Mouse (Mus musculus) cerebellum, adult 11 months (tissue): Measurements from ENCODE around the gene Elavl3.
"Not testable (repeated sequence)": the region's sequence is repeated elsewhere in the genome, so short reads cannot be mapped to it uniquely, and the experiment has no call there.

Experiments
- DNase-seq: peaks from one replicate; pipeline ENCODE4 v3.0.0; 2022

Gene Elavl3

DNA sequence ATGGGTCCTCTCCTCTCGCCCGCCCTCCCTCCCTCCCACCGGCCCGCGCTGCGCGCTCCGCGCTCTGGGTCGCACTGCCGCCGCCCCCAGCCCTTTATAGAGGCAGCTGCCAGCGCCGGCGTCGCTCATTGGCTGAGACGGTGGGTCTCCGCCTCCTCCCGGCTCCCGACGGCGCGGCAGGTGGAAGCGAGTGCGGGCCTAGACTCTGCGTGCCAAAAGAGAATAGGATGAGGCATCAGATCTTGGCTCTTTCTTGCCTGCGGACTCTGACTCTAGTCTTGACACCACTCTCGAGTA lies at the start of gene Elavl3:
TSS of gene Elavl3 (minus strand) at position 66 of the 297 bp plus-strand sequence.
- peak; percentile 89 for DNase-seq

DNA sequence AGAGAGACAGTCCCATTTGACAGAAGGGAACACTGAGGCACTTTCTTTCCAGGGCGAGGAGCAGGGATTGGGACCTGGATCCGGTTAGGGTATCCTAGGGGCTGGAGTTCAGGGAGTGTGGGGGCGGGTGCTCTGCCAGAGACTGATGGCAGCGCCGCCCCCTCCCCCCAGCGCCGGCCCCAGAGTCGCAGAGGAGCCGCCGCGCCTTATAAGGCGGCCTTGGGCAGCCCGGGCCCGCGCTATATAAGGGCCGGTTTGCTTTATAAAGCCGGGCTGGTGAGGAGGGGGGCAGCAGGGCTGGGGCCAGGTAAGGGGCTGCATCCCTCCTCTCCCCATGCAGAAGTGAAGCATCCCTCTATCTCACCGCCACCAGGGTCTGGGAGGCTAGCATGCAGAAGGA lies 48.1 kb upstream of the Elavl3 start:
- no peak for DNase-seq

DNA sequence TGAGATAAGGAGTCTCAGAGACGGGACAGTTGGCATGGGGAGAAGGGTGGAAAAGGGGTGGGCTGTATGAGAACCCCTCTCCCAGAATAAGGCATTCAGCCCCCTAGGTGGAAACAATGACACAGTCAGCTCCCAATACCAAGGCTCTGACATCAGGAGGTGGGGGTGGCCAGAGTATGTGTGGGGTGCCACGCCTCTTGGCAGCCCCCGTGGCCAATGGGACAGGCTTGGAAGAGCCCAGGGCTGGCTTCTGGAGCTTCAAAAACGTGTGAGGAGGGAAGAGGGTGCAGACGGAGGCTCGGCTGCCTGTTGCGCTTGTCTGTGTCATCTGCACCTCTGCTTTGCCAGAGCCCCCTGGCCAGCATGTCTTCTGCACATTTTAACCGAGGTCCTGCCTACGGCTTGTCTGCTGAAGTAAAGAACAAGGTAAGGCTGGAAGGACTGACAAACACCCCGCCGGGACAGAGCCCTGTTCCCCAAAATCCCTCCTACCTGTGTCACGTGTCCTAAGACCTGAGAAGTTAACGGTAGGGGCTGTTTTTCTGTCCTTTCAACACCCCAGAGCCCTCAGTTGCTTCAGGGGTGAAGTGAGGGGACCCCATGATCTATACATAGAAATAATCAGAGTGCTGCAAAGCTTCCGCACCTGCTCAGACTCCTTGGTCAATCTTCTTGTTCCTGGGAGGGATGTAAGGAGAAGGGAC lies 47.3 kb upstream of the Elavl3 start, which contains the start of gene Cnn1:
TSS of gene Cnn1 (plus strand) at position 224 of the 704 bp plus-strand sequence.
- no peak for DNase-seq

DNA sequence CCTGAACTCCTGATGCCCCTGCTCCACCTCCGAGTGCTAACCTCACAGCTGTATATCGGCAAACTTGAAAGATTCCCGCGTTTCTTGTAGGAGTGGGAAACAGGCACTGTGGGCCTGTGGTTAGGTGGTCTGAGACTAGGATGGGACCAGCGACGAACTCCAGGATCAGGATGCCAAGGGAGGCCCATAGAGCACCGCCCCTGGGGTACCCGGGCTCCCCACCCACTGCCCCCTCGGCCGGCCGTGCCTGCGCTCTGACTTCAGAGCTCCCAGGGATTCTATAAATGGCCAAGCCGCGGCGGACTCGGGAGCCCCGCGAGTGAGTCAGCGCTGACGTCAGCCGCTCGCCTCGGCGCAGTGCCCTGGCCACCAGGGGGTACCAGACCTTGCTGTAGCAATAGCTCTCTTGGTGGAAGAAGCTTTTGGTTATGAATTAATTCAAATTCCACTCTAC lies 44.1 kb upstream of the Elavl3 start:
- peak; percentile 77 for DNase-seq

DNA sequence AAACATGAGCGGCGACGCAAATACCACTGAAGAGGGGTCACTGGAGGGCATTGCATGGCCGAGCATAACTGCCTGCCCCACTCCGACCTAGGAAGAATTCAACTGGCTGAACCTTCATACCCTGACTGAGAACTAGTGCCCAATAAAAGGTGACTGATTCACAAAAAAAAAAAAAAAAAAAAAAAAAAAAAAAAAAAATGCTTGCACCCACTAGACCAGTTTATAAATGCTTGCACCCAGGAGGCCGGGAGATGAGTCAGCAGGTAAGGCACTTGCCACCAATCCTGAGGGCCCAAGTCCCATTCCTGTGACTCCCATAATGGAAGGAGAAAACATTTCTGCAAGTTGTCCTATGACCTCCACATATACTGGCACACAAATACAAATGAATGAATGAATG lies 40.9 kb upstream of the Elavl3 start:
- no peak for DNase-seq

DNA sequence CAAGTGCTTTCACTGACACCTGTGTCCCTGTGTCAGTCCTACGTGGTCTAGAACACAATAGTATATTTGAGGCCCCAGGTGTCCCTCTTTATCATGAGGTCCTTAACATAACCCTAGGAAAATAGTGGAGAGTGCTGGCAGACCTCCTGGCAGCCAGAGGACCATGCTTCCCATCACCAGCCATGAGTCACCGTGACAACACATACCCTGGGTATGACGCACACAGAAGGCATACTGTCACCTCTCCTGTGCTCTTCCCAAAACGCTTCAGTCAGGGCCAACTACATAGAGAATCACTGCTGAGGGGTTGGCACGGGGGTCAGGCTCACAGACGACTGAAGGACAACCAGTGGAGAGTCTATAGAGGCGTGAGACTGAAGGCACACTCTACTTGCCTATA lies 38.2 kb upstream of the Elavl3 start:
- no peak for DNase-seq

DNA sequence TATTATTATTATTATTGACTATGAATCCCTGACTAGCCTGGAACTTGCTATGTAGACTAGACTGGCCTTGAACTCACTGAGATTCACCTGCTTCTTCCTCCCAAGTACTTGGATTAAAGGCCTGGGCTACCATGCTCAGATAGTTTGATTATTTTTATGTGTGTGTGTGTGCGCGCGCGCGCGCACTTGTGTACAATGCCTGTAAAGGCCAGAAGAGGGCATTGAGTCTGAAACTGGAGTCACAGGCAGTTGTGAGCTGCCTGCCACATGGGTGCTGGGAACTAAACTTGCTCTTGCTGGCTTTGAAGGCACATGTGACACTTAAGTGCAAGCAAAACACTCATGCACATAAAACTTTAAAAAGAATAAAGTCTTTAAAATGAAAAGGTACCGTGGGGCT lies 37.5 kb upstream of the Elavl3 start:
- no peak for DNase-seq

DNA sequence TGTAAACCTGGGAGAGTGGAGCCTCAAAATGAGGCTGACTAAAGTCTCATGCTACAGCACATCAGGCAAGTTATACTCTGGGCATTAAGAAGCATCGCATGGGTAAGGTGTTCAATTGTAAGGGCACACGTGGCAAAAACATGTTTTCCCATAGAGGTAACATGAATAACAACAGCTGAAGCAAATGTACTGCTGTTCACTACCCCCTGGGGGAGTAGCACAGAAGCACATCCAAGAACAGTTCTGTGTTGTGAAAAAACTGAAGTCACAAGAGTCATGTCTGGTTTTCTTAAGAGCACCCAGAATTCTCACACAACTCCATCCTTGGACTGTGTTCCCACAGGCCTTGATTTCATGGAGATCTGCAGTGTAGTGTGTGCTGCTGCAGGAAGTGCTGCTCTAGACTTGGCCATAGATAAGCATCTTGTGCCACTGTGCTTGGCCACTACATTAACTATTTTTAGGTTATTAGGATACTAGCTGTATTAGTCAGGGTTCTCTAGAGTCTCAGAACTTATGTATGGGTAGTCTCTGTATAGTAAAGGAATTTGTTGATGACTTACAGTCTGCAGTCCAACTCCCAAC lies 35.3 kb upstream of the Elavl3 start:
- no peak for DNase-seq

DNA sequence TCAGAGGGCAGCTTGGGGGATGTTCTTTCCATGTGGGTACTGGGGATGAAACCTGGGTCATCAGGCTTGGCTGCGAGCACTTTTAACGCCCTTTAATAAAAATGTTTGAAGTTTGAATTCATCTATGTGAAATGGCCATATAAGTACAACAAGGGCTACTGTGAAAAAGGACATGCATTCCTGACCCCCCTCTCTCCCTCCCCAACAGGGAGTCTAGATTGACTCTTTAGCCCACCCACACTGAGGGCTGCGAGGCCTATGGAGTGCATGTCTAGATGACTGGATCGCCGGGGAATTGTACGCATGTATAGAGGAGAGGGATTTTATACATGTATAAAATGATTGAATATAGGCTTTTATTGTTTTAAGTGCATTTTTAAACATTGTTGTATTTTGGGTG lies 34.2 kb upstream of the Elavl3 start:
- no peak for DNase-seq

DNA sequence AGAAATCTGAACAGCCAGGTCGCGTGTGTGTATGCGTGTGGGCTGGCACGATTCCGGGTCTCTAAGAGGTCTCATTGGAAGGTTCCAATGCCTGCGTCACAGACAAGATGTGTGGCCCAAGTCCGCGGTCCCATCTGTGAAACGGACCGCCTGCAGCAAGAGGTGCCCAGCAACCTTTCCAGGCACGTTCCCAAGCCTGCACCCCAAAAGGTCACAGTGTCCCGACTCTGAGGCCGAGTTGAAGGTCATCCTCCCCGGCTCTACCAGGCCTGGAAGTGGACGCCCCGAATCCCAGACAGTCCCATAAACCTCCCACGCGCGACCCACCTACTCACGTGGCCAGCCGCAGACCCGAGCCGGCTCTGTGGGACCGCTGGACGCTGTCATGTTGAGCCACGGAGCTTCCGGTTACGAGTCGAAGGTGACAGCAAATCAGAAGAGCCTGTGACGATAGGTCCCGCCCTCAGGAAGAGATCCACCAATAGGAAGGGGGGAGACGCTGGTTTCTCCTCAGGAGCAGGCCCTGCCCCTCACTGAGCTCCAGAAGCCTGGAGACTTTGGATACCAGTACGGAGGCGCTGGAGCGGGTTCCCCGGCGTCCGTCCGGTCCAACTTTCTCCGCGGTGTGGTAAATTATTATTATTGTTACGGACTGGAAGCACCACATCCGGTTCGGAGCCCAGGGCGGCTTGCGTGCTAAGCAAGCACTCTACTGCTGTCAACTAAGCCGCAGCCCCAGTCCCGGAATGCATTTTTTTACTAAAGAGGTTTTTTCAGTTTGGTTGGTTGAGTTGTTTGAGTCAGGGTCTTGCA lies 33.4 kb upstream of the Elavl3 start, which contains the start of gene Ecsit:
TSS of gene Ecsit (minus strand) at position 417 of the 813 bp plus-strand sequence.
- peak; percentile 93 for DNase-seq

DNA sequence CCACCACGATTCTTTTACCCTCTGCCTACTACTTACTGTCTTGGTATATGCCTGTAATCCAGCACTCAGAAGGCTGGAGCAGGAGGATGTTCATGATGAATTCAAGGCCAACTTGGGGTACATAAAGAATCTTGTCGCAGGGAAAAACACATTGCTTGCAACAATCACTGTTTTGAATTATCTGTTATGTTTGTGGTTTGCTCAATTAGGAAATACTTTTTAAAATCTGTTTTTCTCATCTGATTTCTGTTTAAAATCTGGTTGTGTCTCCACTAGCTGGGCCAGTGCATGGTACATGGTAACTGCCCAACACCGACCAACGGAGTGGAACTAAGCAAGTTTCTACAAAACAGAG lies 32.8 kb upstream of the Elavl3 start:
- no peak for DNase-seq

DNA sequence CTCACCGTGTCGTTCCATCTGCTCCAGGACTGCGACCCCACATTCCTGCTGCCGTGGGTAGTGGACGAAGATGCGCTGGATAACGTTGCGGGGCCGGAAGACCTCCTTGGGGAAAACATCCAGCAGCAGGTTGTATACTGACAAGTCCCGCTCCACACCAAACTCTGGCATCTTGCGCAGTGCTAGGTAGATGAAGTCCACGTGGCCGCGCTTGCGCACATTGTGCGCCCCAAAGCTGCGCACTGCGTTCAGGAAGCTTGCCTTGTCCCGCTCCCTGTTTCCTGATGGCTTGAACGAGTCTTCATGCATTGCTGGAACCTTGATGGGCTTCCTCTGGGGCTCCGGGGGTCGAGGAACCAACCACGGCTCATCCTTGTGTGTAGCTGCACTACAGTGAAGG lies 24.4 kb upstream of the Elavl3 start:
- DNase-seq, result peak; percentile 14

DNA sequence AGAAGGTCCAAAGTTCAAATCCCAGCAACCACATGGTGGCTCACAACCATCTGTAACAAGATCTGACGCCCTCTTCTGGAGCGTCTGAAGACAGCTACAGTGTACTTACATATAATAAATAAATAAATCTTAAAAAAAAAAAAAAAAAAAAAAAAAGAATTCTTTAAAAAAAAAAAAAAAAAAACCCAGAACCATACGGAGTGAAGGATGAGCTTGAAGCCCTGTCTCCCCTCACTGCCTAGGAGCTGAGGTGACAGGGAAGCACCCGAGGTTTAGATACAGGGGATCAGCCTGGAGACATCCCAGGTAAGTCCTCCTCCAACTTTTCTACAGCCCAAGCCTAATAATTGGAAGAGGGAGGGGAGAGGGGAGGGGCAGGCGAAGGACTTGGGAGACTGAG lies 24.0 kb upstream of the Elavl3 start:
- DNase-seq, result not testable (repeated sequence)

DNA sequence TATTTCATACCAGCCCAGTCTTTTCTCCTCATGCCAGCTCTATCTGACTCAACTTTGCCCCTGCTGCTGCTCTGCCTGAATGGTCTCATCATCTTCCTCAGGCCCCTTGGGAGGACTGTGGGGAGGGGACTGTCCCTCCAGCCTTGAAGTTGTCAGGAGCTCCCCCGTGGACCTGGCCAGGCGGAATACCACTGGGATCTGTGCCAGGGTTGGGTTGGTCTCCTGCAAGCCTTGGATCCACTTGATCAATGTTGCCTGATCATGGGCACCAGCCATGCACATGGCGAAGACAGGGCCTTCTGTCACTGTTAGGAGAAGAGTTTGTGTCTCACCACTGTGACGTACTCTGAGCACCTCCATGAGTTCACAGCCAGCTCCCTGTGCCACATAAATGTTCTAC lies 20.5 kb upstream of the Elavl3 start:
- peak; percentile 59 for DNase-seq

DNA sequence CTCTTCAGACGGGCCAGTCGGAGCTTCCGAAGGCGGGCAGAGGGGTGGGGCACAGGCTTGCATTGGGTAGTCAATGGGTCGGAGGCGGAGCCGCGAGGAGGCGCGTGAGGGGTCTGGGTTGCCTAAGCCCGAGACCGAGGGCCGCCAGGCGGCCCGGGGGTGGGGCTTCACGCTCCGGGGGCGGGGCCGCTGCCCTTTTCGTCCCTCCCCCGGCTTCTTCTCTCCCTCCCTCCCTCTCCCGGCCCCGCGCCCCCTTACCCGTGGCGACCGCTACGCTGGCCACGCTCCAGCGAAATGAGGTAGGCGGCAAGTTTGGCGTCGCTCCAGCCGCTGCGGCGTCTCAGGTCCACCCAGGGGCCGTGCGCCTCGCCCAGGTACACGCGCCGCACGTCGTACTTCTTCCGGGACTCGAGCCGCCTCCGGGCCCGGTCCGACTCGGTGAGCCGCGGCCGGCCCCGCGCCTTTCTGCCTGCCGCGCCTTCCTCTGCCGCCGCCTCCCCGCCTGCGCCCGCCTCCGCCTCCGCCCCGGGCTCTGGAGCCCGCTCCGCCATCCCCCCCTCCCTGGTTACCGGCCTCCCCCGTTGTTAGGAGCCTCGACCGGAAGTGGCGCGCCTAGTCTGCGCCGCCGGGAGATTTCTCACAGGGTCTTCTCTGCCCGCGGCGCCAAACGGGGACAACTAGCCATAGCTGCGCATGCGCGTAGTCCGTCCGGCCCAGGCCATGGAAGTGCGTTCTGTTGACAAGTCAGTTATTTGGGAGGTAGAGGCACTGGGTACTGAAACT lies 19.2 kb upstream of the Elavl3 start, which contains the start of the genes Gm49318 and Zfp653:
TSS of gene Gm49318 (minus strand) at position 469 of the 783 bp plus-strand sequence.
TSS of gene Zfp653 (minus strand) at position 586 of the 783 bp plus-strand sequence.
- DNase-seq, result peak; percentile 97

DNA sequence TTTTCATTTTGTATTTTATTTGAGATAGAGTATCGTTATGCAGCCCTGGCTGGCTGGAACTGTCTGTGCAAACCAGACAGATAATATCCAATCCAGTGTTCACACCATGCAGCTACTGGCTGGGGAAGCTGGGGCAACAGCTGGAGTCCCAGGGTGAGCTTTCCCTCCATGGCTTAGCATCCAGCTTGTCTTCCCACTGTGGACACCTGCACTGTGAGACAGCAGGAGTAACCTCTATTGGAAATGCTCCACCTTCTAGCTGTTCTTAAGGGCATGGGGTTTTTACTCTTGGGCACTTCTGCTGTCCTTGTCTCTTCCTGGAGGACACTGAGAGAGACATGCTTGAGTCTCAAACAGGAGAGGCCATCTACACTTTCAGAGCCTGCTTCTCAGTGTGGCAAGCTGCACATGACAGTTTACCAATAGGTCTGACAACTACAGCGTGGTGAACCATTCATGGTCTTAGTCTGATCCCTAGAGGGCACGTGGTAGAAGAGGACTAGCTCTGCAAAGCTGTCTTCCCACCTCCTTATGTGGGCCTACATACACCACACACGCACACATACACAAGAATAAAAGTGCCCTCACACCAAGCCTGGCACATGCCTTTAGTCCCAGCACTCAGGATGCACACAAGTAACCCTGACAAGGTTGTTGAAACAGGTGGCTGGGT lies 18.2 kb upstream of the Elavl3 start:
- DNase-seq, result no peak

DNA sequence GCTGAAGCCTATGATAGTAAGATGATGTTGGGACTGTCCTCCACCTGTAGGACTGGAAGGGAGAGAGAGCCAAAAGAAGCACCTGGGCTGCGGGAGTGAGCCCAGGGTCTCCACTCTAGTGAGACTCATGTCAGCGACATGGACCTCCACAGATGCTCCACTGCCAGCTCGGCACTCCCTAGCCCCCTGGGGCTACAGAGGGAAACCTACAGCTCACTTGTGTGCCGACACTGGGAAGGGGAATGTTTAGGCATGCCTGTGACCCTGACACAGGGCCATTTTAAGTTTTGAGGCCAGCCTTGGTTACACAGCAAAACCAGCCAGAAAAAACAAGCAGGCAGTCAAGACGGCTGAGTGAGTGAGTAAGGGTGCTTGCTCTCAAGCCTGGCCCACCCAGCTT lies 15.4 kb upstream of the Elavl3 start:
- no peak for DNase-seq

DNA sequence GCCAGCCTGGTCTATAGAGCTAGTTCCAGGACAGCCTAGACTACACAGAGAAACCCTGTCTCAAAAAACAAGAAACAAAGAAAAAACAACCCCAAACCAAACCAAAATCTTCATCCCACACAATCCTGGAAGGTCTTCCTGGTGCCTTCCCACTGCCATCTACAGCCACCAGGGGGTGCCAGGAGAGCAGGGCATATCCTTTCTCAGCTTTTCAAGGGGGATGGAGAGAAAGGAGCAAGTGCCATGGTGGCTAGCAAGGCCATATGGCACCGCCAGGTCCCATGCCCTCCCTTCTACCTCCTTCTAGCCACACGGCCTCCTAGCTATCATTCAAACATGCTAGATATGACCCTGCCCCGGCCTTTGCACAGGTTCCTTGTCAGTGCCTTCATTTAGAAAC lies 14.6 kb upstream of the Elavl3 start:
- peak; percentile 52 for DNase-seq

DNA sequence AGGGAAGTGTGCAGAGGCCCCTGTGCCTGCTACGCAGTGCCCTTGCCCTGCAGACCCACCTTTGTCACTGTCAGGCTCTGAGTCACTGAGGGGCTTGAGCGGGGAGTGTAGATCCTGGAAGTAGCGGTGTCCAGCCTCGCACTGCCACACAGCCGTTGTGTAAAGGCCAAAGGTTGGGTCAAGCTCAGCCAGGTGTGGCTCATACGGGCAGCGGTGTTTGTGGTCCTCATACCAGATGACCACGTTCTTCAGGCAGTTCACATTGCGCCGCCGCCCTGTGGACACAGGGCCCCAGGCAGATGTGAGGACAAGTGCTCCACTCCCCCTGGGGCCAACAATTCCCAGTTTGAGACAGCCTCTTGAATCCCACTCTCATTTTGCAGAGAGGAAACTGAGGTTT lies 13.8 kb upstream of the Elavl3 start:
- no peak for DNase-seq

DNA sequence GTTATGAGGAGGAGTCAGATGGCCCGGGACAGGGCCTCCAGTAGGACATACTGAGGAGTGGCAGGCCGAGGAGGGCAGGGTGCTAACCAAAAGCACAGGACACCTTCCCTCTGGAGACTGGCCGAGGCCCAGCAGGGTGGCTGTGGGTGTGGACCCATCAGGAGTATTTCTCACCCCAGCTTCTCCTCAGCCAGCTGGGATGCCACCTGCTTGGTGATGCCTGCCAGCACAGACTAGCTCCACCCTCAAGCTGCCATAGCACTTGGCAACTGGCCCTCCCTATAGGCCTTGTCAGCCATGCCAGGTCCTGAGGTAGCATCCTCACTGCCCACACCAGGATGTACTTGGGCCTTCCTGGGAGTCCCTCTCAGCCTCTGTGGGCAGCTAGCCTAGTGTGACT lies 12.5 kb upstream of the Elavl3 start:
- peak; percentile 89 for DNase-seq

DNA sequence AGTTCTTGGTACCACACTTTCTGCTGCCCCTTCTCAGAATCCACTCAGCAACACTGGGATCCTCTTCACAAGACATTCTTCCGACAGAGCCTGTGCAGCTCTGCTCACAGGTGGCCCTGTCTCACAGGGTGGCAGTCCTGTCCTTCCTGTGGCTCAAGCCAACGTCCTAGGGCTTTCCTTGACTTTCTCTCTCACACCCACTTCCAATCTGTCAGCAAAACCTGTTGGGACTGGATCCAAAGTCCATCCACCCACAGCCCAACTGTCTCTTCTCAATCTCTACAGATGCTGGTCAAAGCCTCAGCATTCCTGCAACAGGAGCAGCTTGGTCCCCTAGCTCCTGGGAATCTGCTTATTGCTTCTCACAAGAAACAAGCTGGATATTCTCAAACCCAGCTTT lies 9.5 kb upstream of the Elavl3 start:
- peak; percentile 56 for DNase-seq

DNA sequence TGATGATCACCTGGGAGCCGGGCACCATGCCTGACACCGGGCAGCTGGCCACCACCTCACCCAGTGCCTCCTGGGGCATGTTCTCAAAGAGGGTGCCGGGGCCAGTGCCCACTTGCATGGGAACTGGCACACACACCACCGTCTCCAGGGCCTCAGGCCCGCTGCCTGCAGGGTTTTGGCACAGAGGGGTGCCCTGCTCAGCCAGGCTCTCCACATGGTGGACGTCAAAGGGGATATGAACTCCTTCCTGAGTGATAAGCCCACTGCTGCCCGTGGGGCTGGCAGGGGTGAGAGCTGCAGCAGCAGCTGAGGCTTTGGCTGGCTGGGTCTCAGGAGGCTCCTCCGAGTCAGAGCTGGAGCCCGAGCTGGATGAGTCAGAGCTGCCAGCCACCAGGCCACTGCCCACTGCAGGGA lies 6.2 kb upstream of the Elavl3 start:
- peak; percentile 73 for DNase-seq
